Mouse (Mus musculus): ENCODE measurements around the gene Ccdc155.

GRCm38 (mm10) chr7:45237747-45238699, 33.3 kb upstream of the Ccdc155 start:
- TF ChIP-seq CTCF (IDR thresholded peaks at IDR 0.05; ENCODE audit: control insufficient read depth, insufficient read depth, insufficient read length): no peak
- no peak for TF ChIP-seq USF1 (IDR thresholded peaks at IDR 0.05; ENCODE audit: low read depth)
- no peak for TF ChIP-seq MYOD1 (IDR thresholded peaks at IDR 0.05; ENCODE audit: control insufficient read depth, insufficient read length, low read depth)
- TF ChIP-seq MAX (IDR thresholded peaks at IDR 0.05): no peak
- no peak for TF ChIP-seq CEBPB (IDR thresholded peaks at IDR 0.05; ENCODE audit: low read depth)
- no peak for TF ChIP-seq MYOG (IDR thresholded peaks at IDR 0.05; ENCODE audit: control insufficient read depth, extremely low read depth, insufficient read length)

All from C2C12 (cell line).